Mouse (Mus musculus) forebrain, embryonic 12.5 days (tissue): ENCODE measurements around the gene Copz1. TPM values are rescaled to one million over a fixed set of nuclear protein-coding genes. Genes with fewer than 3 reads are reported as not detected.
A peak's percentile ranks its signal among the peaks of the same experiment; 100 is the strongest.

Experiments used
- microRNA counts: library from miRNA; unstranded; fragments of <30 nt; microRNA quantifications from one replicate; lab custom pipeline; 2017
- microRNA-seq: library from miRNA; unstranded; fragments of <30 nt; microRNA quantifications from one replicate; pipeline ENCODE4, GENCODE M21; 2017
- polyA plus RNA-seq: library from polyadenylated mRNA; unstranded; fragments of >200 nt; fragmentation: Nextera tagmentation; extraction: Ambion mirVana; gene quantifications from 2 replicates; pipeline ENCODE4 v1.2.1, GENCODE M21; 2016

Gene Copz1
- polyA plus RNA-seq, 1 experiment from 2014 or later, result 226 TPM

MicroRNAs encoded within 50 kb of the gene (microRNA counts, 519-probe panel; counts per million panel counts)
- 5,451 counts per million, percentile 75 among the panel's probes with 10 or more counts for microRNA mmu-miR-148b (lab: Ali Mortazavi, UCI)

Small RNAs within 50 kb of the gene (microRNA-seq; reads per million reads assigned to microRNA genes)
- gene Mir148b, result 307 reads per million, percentile 63 among the genes with 10 or more reads in this experiment

Other genes starting within 250 kb of the Copz1 start
- 24.6 and 27.4 TPM in 2 replicates for gene Smug1, start 105.6 kb upstream of the Copz1 start, polyA plus RNA-seq
- 233 and 250 TPM in 2 replicates for gene Cbx5, start 32.9 kb upstream of the Copz1 start, polyA plus RNA-seq
- gene Hnrnpa1, start 32.3 kb upstream of the Copz1 start, polyA plus RNA-seq, result 1,521 and 1,527 TPM in 2 replicates
- gene Nfe2, start 14.3 kb upstream of the Copz1 start, polyA plus RNA-seq, result 2.1 and 3.4 TPM in 2 replicates
- gene Gpr84, start 37.9 kb downstream of the Copz1 start, polyA plus RNA-seq, result 0.10 and 0.37 TPM in 2 replicates
- 16.1 and 16.8 TPM in 2 replicates for gene Zfp385a, start 67.4 kb downstream of the Copz1 start, polyA plus RNA-seq
- gene Itga5, start 94.0 kb downstream of the Copz1 start, polyA plus RNA-seq, result 16.8 and 17.3 TPM in 2 replicates
- not detected in 2 replicates for gene Gtsf1, start 157.8 kb downstream of the Copz1 start, polyA plus RNA-seq
- gene Gtsf2, start 175.8 kb downstream of the Copz1 start, polyA plus RNA-seq, result not detected in 2 replicates
- gene Nckap1l, start 181.1 kb downstream of the Copz1 start, polyA plus RNA-seq, result 1.2 and 1.6 TPM in 2 replicates
- 42.7 and 45.8 TPM in 2 replicates for gene Pde1b, start 230.3 kb downstream of the Copz1 start, polyA plus RNA-seq